Mouse (Mus musculus): ENCODE measurements around the gene Peg12.

GRCm38 (mm10) chr7:62486139-62486538, 21.8 kb upstream of the Peg12 start:
- TF ChIP-seq CTCF (IDR thresholded peaks at IDR 0.05; ENCODE audit: low read depth, low read length): no peak
- no peak for TF ChIP-seq GATA2 (IDR thresholded peaks at IDR 0.05; ENCODE audit: borderline replicate concordance, low read depth, low read length)
- no peak for TF ChIP-seq TAL1 (conservative IDR thresholded peaks at IDR 0.05; ENCODE audit: low read depth, low read length)
- TF ChIP-seq GATA1 (IDR thresholded peaks at IDR 0.05; ENCODE audit: borderline replicate concordance, low read length): no peak
- no peak for TF ChIP-seq POLR2AphosphoS5 (IDR thresholded peaks at IDR 0.05; ENCODE audit: insufficient replicate concordance, low read depth, low read length)
